Mouse (Mus musculus): ENCODE results near the gene Ifna15.

Ifna15 gene

GRCm38 (mm10) chr4:88514403-88514802 is 43.6 kb downstream of the Ifna15 start:
- DNase-seq (ENCODE audit: low read depth, low spot score), result no peak

- no peak for DNase-seq (ENCODE audit: low read depth, low spot score)
Measured at GRCm38 (mm10) chr4:88513743-88514142, 44.3 kb downstream of the Ifna15 start.
